Mouse (Mus musculus) neural tube, embryonic 12.5 days (tissue): ENCODE data around the gene Mdm2. TPM values are rescaled to one million over a fixed set of nuclear protein-coding genes. Genes with fewer than 3 reads are reported as not detected.
"Not testable (repeated sequence)": the region's sequence is repeated elsewhere in the genome, so short reads cannot be mapped to it uniquely, and the experiment has no call there.

Source experiments
- ATAC-seq: fragments of 200-750 bp; cut with Nextera tagmentation; 2 replicates; pipeline ENCODE4 v1.8.0; 2017; ENCODE audit warnings: low read depth, mild to moderate bottlenecking, moderate TSS enrichment, moderate library complexity; ENCODE audit not compliant: low FRiP score
- H3K27ac ChIP-seq: fragments of 300-500 bp; sonication (generic); 2 replicates; pipeline ENCODE4 v1.5.1; 2016
- H3K27me3 ChIP-seq: fragments of 300-500 bp; sonication (generic); replicated peaks from 2 replicates; pipeline ENCODE4 v1.6.1; 2016; ENCODE audit warnings: mild to moderate bottlenecking
- H3K36me3 ChIP-seq: fragments of 300-500 bp; sonication (generic); 2 replicates; pipeline ENCODE4 v1.6.1; 2016; ENCODE audit warnings: mild to moderate bottlenecking
- H3K4me1 ChIP-seq: fragments of 300-500 bp; sonication (generic); 2 replicates; pipeline ENCODE4 v1.6.1; 2016
- H3K4me2 ChIP-seq: fragments of 300-500 bp; sonication (generic); replicated peaks from 2 replicates; pipeline ENCODE4 v1.6.1; 2016; ENCODE audit warnings: mild to moderate bottlenecking
- H3K4me3 ChIP-seq: fragments of 300-500 bp; sonication (generic); 2 replicates; pipeline ENCODE4 v1.5.1; 2016
- H3K9ac ChIP-seq: fragments of 300-500 bp; sonication (generic); 2 replicates; pipeline ENCODE4 v1.6.1; 2016; ENCODE audit warnings: mild to moderate bottlenecking
- H3K9me3 ChIP-seq: fragments of 300-500 bp; sonication (generic); 2 replicates; pipeline ENCODE4 v1.6.1; 2016; ENCODE audit warnings: mild to moderate bottlenecking
- WGBS: fragments of 180-500 bp; shearing (Covaris S2); methylation state at CpG from one replicate; pipeline ENCODE4 v1.1.7; 2016; 5-methylcytosine and 5-hydroxymethylcytosine counted together
- polyA plus RNA-seq: library from polyadenylated mRNA; unstranded; fragments of >200 nt; fragmentation: Nextera tagmentation; extraction: Ambion mirVana; gene quantifications from 2 replicates; pipeline ENCODE4 v1.2.1, GENCODE M21; 2016

Gene Mdm2
- 62.9 and 74.4 TPM in 2 replicates for polyA plus RNA-seq

- Histone ChIP-seq H3K9ac (peak within 1 kb of the TSS; percentile 99), H3K4me2 (peak within 1 kb of the TSS; percentile 69), H3K9me3 (no peaks in the 10 kb centered on the region), H3K27ac (peak within 1 kb of the TSS; percentile 93), H3K27me3 (no peaks in the 10 kb centered on the region), H3K36me3 (peaks cover 22% of the 10 kb centered on the region), H3K4me1 (peaks cover 18% of the 10 kb centered on the region), H3K4me3 (peak within 1 kb of the TSS; percentile 75)
- under 1% methylated on average over 52 of the region's 52 CpGs for WGBS
- ATAC-seq, result peak; percentile 93
These were observed at the start of gene Mdm2 for GRCm38 (mm10) chr10:117710604-117711141. Gene Mdm2 (minus strand): TSS chr10:117710758.

DNA sequence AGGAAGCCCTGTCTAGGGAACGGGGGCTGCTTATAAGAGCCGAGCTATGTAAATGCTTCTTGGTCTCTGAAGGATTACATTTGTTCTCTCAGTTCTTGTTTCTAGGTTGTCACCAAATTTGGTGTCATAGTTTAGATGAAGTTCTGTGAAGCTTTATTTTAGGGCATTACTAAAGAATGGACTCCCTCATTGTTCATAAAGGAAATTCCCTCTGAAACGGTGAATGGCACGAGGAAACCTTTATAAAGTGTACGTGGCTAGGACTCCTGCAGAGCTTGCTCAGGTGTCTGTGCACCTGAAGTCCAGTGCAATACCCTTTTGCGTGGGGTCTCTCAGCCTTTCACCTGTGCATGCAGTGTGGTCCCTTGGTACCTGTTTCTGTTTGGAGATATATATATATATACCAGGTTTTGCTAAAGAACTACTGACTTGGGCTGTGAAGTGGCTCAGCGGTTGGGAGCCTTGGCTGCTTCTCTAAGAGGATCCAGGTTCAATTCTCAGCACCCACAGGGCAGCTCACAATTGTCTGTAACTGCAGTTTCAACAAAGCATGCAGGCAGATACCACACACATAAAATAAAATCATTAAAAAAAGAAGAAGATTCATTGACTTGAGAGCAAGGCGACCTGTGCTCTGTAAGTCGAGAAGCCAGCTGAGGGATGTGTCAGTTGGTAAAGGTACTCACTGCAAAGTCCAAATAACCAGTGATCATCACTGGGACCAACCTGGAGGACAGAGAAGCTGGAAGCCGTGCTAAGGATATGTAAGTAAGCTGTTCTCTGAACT, 49.5 kb upstream of the Mdm2 start:
- no peak for ATAC-seq
- no peak overlapping the region for H3K4me3 ChIP-seq
- H3K9ac ChIP-seq, result no peak overlapping the region
- no peaks in the 10 kb centered on the region for H3K9me3 ChIP-seq
- H3K27me3 ChIP-seq, result no peaks in the 10 kb centered on the region
- no peak overlapping the region for H3K27ac ChIP-seq
- no peak overlapping the region for H3K4me2 ChIP-seq
- peaks cover 90% of the 10 kb centered on the region for H3K36me3 ChIP-seq
- no peaks in the 10 kb centered on the region for H3K4me1 ChIP-seq
- WGBS, result 94% methylated on average over 10 of the region's 10 CpGs

DNA sequence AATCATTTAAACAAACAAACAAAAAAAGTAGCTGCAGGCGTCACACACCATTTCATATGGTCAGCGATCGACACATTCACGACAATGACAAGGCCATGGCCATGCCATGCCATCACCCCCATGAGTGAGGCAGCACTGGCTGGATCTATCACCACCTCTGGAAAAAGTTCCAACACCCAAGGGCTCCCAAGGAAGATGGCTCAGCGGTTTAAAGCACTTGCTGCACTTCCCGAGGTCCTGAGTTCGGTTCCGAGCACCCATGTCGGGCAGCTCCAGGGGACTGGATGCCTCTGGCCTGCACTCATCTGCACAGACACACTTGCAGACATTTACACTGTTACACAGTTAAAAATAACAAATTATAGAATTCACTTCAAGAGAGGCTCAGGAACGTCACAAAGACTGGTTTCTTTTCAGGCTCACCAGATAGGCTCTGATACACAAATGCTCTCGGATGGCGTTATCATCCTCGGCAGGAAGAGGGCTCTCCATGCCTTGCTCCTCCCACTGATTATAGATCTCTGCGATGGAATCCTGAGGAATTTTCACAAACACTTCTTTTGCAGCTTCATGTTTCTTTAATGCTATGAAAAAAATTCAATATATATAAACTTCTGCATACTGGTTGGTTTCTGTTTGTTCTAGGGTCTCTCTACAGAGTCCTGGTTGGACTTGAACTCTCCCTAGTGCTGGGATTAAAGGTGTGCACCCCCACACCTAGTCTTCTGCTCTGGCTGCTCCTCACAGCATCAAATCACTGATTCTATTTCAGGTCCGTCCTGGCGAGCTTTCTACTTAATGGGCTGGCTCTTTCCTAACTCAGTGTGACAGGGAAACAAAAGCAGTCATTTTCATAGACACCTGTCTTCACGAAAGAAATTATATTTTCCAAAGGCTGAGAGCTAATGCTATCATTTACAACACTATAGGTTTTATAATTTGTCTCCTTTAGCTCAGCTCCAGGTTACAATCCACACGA, 48.5 kb upstream of the Mdm2 start:
- no peaks in the 10 kb centered on the region for H3K27me3 ChIP-seq
- 93% methylated on average over 18 of the region's 18 CpGs for WGBS
- H3K36me3 ChIP-seq, result peaks cover 90% of the 10 kb centered on the region

GRCm38 (mm10) chr10:117758344-117758743, 47.8 kb upstream of the Mdm2 start:
- ATAC-seq, H3K27ac ChIP-seq, H3K9me3 ChIP-seq, H3K4me1 ChIP-seq, H3K27me3 ChIP-seq, H3K4me2 ChIP-seq, H3K4me3 ChIP-seq, H3K9ac ChIP-seq: not testable (repeated sequence)
- WGBS, result 94% methylated on average over 3 of the region's 3 CpGs
- peaks cover 85% of the 10 kb centered on the region for H3K36me3 ChIP-seq

More for the DNA sequence above, 48.5 kb upstream of the Mdm2 start:
- no peak overlapping the region for H3K4me2 ChIP-seq
- H3K9ac ChIP-seq, result no peak overlapping the region
- H3K4me3 ChIP-seq, result no peak overlapping the region
- ATAC-seq, result no peak
- H3K27ac ChIP-seq, result no peak overlapping the region
- no peaks in the 10 kb centered on the region for H3K4me1 ChIP-seq
- no peaks in the 10 kb centered on the region for H3K9me3 ChIP-seq

DNA sequence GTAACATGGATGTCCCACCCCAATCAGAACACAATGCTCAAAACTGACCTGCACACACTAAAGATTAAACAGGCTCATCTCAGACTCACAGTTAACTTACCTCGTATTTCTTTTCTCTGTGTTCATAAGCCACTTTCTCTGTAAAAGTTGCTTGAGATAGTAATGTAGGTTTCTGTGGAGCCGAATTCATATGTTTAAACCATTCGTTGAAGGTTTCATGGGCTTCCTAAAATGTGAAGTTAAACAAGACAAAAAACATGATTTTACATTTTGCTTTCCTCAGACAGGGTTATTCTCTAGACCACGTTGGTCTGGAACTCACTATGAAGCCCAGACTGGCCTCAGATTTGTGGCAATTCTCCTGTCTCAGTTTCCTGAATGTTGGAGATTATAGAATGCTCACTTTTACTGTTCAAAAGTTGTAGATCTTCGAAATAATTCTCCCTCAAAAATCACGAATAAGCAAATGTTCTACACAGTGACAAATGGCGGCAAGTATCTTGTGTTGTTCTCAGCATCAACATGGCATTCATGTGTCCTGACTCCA, 47.3 kb upstream of the Mdm2 start:
- no peak for ATAC-seq
- no peak overlapping the region for H3K4me3 ChIP-seq
- no peak overlapping the region for H3K9ac ChIP-seq
- H3K27me3 ChIP-seq, result no peaks in the 10 kb centered on the region
- no peaks in the 10 kb centered on the region for H3K9me3 ChIP-seq
- H3K36me3 ChIP-seq, result peaks cover 85% of the 10 kb centered on the region
- H3K4me2 ChIP-seq, result no peak overlapping the region
- no peaks in the 10 kb centered on the region for H3K4me1 ChIP-seq
- WGBS, result 94% methylated on average over 7 of the region's 7 CpGs
- H3K27ac ChIP-seq, result no peak overlapping the region

GRCm38 (mm10) chr10:117757259-117757658, 46.7 kb upstream of the Mdm2 start:
- no peak overlapping the region for H3K27ac ChIP-seq
- no peak for ATAC-seq
- H3K4me1 ChIP-seq, result no peaks in the 10 kb centered on the region
- WGBS, result 100% methylated on average over 1 of the region's 1 CpGs
- H3K27me3 ChIP-seq, result no peaks in the 10 kb centered on the region
- H3K4me3 ChIP-seq, result no peak overlapping the region
- H3K9me3 ChIP-seq, result no peaks in the 10 kb centered on the region
- peaks cover 84% of the 10 kb centered on the region for H3K36me3 ChIP-seq
- no peak overlapping the region for H3K9ac ChIP-seq
- no peak overlapping the region for H3K4me2 ChIP-seq

- ATAC-seq, result no peak
- Histone ChIP-seq H3K9me3 (no peaks in the 10 kb centered on the region), H3K4me3 (no peak overlapping the region), H3K27me3 (no peaks in the 10 kb centered on the region), H3K4me1 (no peaks in the 10 kb centered on the region), H3K4me2 (no peak overlapping the region), H3K27ac (no peak overlapping the region), H3K9ac (no peak overlapping the region), H3K36me3 (peaks cover 83% of the 10 kb centered on the region)
- WGBS, result 92% methylated on average over 5 of the region's 5 CpGs
These were observed 46.2 kb upstream of the Mdm2 start for GRCm38 (mm10) chr10:117756784-117757183.

DNA sequence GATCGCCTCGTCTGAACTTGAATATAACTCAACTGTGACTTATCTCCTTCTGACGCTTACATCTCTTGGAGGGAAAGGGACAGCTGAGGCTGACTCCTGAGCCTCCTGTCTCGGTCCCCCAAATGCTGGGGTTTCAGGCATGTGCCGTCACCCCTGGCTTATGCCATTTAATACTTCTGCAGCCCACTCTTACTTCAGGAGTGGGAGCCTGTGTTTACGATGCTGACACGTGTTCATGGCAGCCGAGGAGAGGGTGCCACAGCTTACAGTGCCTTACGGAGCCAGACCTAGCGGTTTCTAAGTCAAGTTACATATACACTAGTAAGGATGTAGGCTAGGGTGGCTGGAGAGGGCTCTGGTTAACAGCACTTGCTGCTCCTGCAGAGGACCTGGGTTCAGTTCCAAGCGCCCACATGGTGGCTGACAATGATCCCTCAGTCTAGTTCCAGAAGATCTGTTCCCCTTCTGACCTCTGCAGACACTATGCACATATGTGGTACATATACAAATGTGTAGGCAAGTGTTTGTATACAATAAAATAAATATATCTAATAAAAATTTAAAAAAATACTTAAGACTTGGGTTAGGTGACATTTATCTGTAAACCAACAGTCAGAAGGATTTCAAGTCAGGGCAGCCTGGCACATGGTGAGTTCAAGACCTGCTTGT, 45.4 kb upstream of the Mdm2 start:
- peaks cover 83% of the 10 kb centered on the region for H3K36me3 ChIP-seq
- H3K4me1 ChIP-seq, result no peaks in the 10 kb centered on the region
- H3K27ac ChIP-seq, result no peak overlapping the region
- no peak overlapping the region for H3K4me3 ChIP-seq
- H3K27me3 ChIP-seq, result no peaks in the 10 kb centered on the region
- no peak for ATAC-seq
- no peak overlapping the region for H3K4me2 ChIP-seq
- H3K9ac ChIP-seq, result no peak overlapping the region
- 95% methylated on average over 11 of the region's 11 CpGs for WGBS
- no peaks in the 10 kb centered on the region for H3K9me3 ChIP-seq

DNA sequence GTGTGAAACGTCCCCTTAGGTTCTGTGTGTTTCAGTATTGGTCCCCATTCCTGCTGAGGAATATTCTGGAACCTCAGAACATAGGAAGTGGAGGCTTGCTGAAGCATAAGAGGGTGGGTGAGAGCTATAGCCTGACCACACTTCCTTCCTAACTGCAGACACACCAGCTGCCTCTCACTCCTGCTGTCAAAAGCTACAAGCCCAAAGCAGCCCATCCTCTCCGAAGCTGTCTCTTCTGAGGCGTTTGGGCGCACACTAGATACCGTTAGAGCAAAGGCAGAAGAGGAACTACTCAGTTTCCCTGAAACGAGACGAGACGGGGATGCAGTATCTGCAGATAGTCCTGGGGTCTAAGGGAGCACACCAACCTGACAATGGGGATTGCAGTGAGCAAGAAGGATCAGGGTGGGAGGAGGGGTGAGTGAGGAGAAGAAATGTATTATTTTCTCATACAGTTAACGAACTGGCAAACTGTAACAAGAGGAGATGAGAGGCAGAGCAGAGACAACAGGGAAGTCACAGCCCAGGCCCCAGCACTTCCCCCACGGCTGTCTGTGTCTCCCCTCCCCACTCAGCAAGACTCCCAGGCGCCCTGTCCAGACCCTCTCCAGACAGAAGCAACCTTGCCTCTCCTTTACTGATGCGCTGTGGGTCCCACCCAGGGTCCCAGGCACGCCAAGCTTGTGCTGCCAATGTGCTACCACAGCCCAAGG, 44.7 kb upstream of the Mdm2 start:
- no peaks in the 10 kb centered on the region for H3K4me1 ChIP-seq
- no peaks in the 10 kb centered on the region for H3K9me3 ChIP-seq
- H3K4me3 ChIP-seq, result no peak overlapping the region
- H3K27me3 ChIP-seq, result no peaks in the 10 kb centered on the region
- 90% methylated on average over 13 of the region's 13 CpGs for WGBS
- ATAC-seq, result no peak
- H3K36me3 ChIP-seq, result peaks cover 80% of the 10 kb centered on the region
- H3K9ac ChIP-seq, result no peak overlapping the region
- H3K4me2 ChIP-seq, result no peak overlapping the region
- no peak overlapping the region for H3K27ac ChIP-seq

DNA sequence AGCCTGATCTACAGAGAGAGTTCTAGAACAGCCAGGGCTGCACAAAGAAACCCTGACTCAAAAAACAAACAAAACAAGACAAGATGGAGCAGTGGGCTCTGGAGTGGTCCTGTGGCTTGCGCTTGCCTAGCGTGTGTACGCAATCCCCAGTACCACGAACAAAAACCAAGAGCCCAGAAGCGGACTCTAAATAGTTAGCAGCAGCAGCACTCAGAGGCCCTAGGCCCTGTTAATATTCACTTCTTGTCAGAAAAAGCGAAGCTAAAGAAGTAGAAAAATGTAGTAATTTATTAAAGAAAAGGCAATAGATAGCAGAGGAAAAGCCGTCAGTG, 44.0 kb upstream of the Mdm2 start:
- WGBS, result 97% methylated on average over 7 of the region's 7 CpGs
- Histone ChIP-seq H3K4me1 (no peaks in the 10 kb centered on the region), H3K27ac (no peak overlapping the region), H3K9me3 (no peaks in the 10 kb centered on the region), H3K36me3 (peaks cover 80% of the 10 kb centered on the region), H3K9ac (no peak overlapping the region), H3K4me2 (no peak overlapping the region), H3K27me3 (no peaks in the 10 kb centered on the region), H3K4me3 (no peak overlapping the region)
- no peak for ATAC-seq
